In genomic region chr3:88684980-88685941, GRCm38 (mm10) we compare ENCODE assay signal across 8 mouse cellular contexts. TPM values are rescaled to one million over a fixed set of nuclear protein-coding genes. Genes with fewer than 3 reads are reported as not detected.
DNase-seq lines count a peak whose midpoint lies in the region; ATAC-seq lines count a peak whose summit lies in the region.

TSS of gene Khdc4 (plus strand) at chr3:88685803.

- DNase-seq in CD4-positive, CD25-positive, alpha-beta regulatory T cell, adult 2 months (ENCODE audit: low read depth, low spot score), result peak; percentile 97
- peak; percentile 92 for DNase-seq in fat pad, adult 2 months (ENCODE audit: extremely low read depth, low read depth, low spot score)
- peak; percentile 98 for DNase-seq in kidney, postnatal 10 days
- DNase-seq in natural killer cell, adult 2 months (ENCODE audit: low spot score in 2 of 2), result peak; percentile 96 to 97

- H3K9ac ChIP-seq in heart, embryonic 13.5 days, result peak within 1 kb of the TSS; percentile 93
- peak within 1 kb of the TSS; percentile 91 for H3K9ac ChIP-seq in liver, embryonic 12.5 days
- peak within 1 kb of the TSS; percentile 90 for H3K9ac ChIP-seq in stomach, embryonic 15.5 days

- H3K36me3 ChIP-seq in heart, embryonic 13.5 days, result peaks cover 31% of the 10 kb centered on the region
- H3K36me3 ChIP-seq in liver, embryonic 12.5 days, result peaks cover 31% of the 10 kb centered on the region
- H3K36me3 ChIP-seq in stomach, embryonic 15.5 days, result peaks cover 15% of the 10 kb centered on the region; the same call in 1 of the 2 replicates

- ATAC-seq in heart, embryonic 13.5 days (ENCODE audit: extremely low read depth, insufficient number of reproducible peaks, low FRiP score, low TSS enrichment), result peak; percentile 98
- ATAC-seq in liver, embryonic 12.5 days, result peak; percentile 98
- ATAC-seq in stomach, embryonic 15.5 days (ENCODE audit: insufficient read depth, low FRiP score, low read depth), result peak; percentile 99

- H3K4me2 ChIP-seq in heart, embryonic 13.5 days, result peak within 1 kb of the TSS; percentile 94
- peak within 1 kb of the TSS; percentile 92 for H3K4me2 ChIP-seq in liver, embryonic 12.5 days
- peak within 1 kb of the TSS; percentile 83 for H3K4me2 ChIP-seq in stomach, embryonic 15.5 days

- no peaks in the 10 kb centered on the region for H3K27me3 ChIP-seq in heart, embryonic 13.5 days (replicated peaks)
- H3K27me3 ChIP-seq in liver, embryonic 12.5 days (replicated peaks), result no peaks in the 10 kb centered on the region
- no peaks in the 10 kb centered on the region for H3K27me3 ChIP-seq in stomach, embryonic 15.5 days (replicated peaks)

- under 1% methylated on average over 47 of the region's 47 CpGs for WGBS in heart, embryonic 13.5 days
- WGBS in liver, embryonic 12.5 days (ENCODE audit: insufficient replicate concordance), result under 1% methylated on average over 47 of the region's 47 CpGs
- under 1% methylated on average over 47 of the region's 47 CpGs for WGBS in stomach, embryonic 15.5 days

- peaks cover 5% of the 10 kb centered on the region for H3K4me1 ChIP-seq in brown adipose tissue, adult 24 weeks (ENCODE audit: control insufficient read depth, insufficient read depth, insufficient read length, low read length)
- H3K4me1 ChIP-seq in heart, embryonic 13.5 days, result peaks cover 26% of the 10 kb centered on the region
- peaks cover 24% of the 10 kb centered on the region for H3K4me1 ChIP-seq in liver, embryonic 12.5 days
- peaks cover 2% of the 10 kb centered on the region; the same call in 1 of the 2 replicates for H3K4me1 ChIP-seq in stomach, embryonic 15.5 days

- H3K27ac ChIP-seq in brown adipose tissue, adult 24 weeks (replicated peaks; ENCODE audit: low read depth, low read length), result peak within 1 kb of the TSS; percentile 96
- peak within 1 kb of the TSS; percentile 97 for H3K27ac ChIP-seq in heart, embryonic 13.5 days (replicated peaks)
- H3K27ac ChIP-seq in liver, embryonic 12.5 days, result peak within 1 kb of the TSS; percentile 87
- H3K27ac ChIP-seq in stomach, embryonic 15.5 days, result peak within 1 kb of the TSS; percentile 97

- peak within 1 kb of the TSS; percentile 89 for H3K4me3 ChIP-seq in brown adipose tissue, adult 24 weeks (ENCODE audit: insufficient read depth, low read depth, low read length)
- peak within 1 kb of the TSS; percentile 89 for H3K4me3 ChIP-seq in heart, embryonic 13.5 days
- peak within 1 kb of the TSS; percentile 86 for H3K4me3 ChIP-seq in liver, embryonic 12.5 days
- peak within 1 kb of the TSS; percentile 80 for H3K4me3 ChIP-seq in stomach, embryonic 15.5 days (replicated peaks)

- H3K9me3 ChIP-seq in heart, embryonic 13.5 days, result no peaks in the 10 kb centered on the region
- H3K9me3 ChIP-seq in liver, embryonic 12.5 days (replicated peaks), result no peaks in the 10 kb centered on the region
- H3K9me3 ChIP-seq in stomach, embryonic 15.5 days, result no peaks in the 10 kb centered on the region

RNA-seq across cellular contexts. Expression of gene Khdc4, which starts in this region (rescaled TPM):
- 17.1 and 28.6 TPM in 2 replicates for polyA plus RNA-seq in brown adipose tissue, adult 24 weeks (2012; ENCODE audit: insufficient read depth, insufficient read length, missing spikeins)
- 54.8 and 61.4 TPM in 2 replicates for polyA plus RNA-seq in heart, embryonic 13.5 days (2015; fragmentation: Nextera tagmentation; extraction: Ambion mirVana)
- polyA plus RNA-seq in liver, embryonic 12.5 days (2016; fragmentation: Nextera tagmentation; extraction: Ambion mirVana), result 44.1 and 46.4 TPM in 2 replicates
- 81.0 and 86.9 TPM in 2 replicates for polyA plus RNA-seq in stomach, embryonic 15.5 days (2015; fragmentation: Nextera tagmentation; extraction: Ambion mirVana)

Comparison
In these comparisons a context has a peak if more than half of its experiments do, and no peak if none do; other contexts are left out.
1. Peak in every context shown above with its lines: DNase-seq, ATAC-seq, H3K4me3 ChIP-seq and H3K27ac ChIP-seq.